Mouse (Mus musculus): Measurements from ENCODE around the gene Rap1b.

Gene Rap1b

DNA sequence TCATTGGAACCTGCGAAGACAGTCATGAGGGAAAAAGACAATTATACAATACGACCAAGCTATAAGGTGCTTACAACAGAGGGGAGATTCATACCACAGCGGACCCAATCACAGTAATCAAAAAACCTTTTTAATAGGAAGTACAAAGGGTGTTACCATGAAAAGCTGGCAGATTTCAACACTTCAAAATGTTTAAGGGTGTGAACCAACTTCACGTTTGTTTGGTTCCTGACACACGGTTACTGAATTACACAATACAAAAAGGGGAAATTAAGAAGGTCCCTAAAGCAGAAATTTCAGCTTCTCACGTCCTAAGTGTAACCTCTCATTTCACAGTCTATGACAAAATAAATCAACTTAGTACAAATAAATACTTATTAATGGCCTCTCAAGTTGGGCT is 27.2 kb downstream of the Rap1b start:
- no peak for DNase-seq (ENCODE audit: low spot score)

GRCm38 (mm10) chr10:117816721-117817120 is 29.1 kb downstream of the Rap1b start:
- DNase-seq (ENCODE audit: low spot score): no peak

- DNase-seq (ENCODE audit: low spot score): no peak
These were observed 33.3 kb downstream of the Rap1b start for GRCm38 (mm10) chr10:117812501-117812900.

GRCm38 (mm10) chr10:117811555-117811954 is 34.3 kb downstream of the Rap1b start:
- DNase-seq (ENCODE audit: low spot score): no peak

- no peak for DNase-seq (ENCODE audit: low spot score)
These were observed 35.3 kb downstream of the Rap1b start for GRCm38 (mm10) chr10:117810506-117810905.

GRCm38 (mm10) chr10:117808068-117808467 is 37.8 kb downstream of the Rap1b start:
- DNase-seq (ENCODE audit: low spot score): no peak

DNA sequence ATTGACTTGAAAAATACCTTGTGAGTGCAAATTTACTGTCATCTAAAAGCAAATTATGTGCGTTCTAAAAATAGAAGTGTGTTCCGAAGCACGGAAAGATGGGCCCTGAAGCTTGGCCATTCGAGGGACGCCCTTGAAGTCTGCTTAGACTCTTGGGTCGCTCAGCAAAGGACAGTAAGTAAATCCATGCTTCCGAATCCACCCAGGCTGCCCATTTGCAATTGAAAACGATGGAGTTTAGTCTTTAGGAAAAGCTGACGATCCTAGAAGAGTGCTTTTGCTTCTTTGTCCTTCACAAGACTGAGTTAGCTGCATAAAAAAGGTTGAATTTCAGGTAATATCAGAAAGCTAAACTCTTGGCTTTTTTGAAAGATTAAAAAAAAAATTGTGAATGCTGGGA is 39.9 kb downstream of the Rap1b start:
- DNase-seq (ENCODE audit: low spot score): no peak

- DNase-seq (ENCODE audit: low spot score): no peak
These were observed 41.7 kb downstream of the Rap1b start for GRCm38 (mm10) chr10:117803870-117804850.

DNA sequence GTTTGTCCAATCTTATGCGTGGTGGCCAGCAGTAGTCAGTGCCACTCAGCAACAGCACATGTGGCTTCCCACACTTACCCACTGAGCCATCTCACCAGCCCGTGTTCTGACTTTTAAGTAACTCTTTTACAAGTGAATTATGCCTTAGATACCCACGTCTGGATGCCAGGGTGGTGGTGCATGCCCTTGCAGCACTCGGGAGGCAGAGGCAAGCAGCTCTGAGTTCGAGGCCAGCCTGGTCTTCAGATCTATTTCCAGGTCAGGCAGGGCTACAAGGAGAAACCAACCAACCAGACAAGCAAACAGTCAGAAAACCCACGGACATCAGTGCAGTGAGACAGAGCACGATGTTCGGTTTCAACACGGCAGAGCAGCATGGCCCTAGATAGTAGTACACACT is 43.9 kb downstream of the Rap1b start:
- no peak for DNase-seq (ENCODE audit: low spot score)

- no peak for DNase-seq (ENCODE audit: low spot score)
These were observed 46.0 kb downstream of the Rap1b start for GRCm38 (mm10) chr10:117799806-117800205.

DNA sequence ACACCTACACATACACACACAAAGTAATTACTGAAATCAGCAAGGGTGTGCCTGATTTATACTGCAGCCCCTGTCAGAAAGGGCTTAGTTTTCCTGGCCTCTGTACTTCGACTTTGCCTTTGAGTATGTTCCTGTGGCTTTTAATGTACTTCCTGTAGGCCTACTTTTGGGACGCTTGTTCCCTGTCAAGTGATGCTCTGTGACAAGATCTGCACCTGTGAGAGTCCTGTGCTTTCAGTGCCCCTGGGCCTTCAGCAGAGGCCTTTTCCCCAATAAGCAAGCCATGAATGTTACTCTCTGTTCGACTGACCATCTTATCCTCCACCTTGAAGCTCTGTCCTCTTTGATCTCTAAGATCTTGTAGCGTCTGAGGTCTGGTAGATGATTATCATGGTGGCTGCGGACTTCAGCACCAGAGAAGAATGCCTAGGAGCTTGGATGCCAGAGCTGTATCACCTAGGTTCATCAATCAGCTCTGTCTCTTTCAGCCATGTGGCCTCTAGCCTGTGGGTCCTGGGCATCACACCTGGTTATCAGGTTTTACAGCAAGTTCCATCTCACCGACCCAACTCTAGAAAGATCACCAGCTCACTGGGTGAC is 47.3 kb downstream of the Rap1b start:
- DNase-seq (ENCODE audit: low spot score): no peak

GRCm38 (mm10) chr10:117797684-117798083 is 48.2 kb downstream of the Rap1b start:
- DNase-seq (ENCODE audit: low spot score): no peak

DNA sequence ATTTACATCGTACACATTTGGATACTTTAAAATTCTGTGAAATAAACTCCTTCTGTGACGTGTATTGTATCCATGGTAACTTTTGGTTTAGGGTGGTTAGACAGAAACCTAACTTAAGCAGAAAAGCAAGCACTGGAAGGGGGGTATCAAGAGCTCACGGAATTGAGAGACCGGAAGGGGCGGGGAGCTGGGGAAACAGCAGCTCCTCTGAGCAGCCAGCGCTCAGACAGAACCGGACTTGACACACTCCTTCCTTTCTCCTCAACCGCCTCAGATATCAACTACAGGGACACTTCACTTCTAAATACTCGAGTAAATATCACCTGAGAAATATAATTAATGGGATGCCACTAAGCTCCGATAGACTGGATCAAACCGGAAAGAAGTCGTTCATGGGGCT is 48.7 kb downstream of the Rap1b start:
- no peak for DNase-seq (ENCODE audit: low spot score)

GRCm38 (mm10) chr10:117796181-117796580 is 49.7 kb downstream of the Rap1b start:
- DNase-seq (ENCODE audit: low spot score): no peak

DNA sequence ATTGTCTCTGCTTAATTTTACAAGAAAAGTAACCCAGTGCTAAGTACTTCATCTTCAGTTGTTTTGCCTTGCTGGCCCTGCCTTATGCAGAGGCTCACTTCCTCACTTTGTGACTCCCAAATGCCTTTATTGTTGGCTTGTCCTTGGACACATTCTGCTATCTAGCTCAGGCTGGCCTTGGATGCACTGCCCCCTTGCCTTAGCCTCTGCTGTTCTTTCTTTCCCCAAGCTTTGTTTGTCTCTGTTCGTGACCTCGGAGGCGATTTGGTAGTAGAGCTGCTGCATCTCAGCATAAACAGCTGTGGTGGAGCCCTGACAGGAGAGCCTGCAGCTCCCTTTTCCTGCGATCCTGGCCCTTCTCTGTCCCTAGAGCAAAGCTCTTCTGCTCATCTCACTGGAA is 50.6 kb downstream of the Rap1b start:
- peak; percentile 80 for DNase-seq (ENCODE audit: low spot score)

DNA sequence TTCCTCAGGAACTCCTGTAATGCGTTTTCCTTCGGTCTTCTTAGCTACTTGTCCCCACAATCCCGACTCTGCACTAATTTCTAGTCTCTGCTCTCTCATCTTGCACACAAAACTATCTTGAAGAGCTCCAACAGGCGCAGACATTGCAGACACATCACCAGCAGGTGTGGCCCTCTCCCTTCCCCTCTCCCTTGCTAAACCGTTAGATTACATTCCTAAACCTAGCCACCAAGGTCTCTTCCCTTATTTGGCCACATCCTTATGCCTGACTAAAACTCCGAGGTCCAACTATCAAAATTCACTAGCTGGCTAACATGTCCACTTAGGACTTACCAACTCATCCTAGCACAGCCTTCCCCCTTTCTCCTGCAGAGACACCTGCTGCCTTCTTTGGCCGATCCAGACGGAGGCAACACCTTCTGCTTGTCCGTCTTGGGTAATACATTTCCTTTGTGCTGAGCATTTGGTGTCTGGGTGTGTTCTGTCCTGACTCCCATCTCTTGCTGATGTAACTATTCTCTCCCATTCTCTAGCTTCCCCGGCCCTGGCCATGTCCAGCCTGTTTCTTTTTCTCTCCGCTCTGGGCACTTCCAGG is 52.3 kb downstream of the Rap1b start:
- peak; percentile 31 for DNase-seq (ENCODE audit: low spot score)

GRCm38 (mm10) chr10:117792141-117793091 is 53.4 kb downstream of the Rap1b start, which contains the start of gene Nup107:
Gene Nup107 (minus strand): TSS chr10:117792705.
- DNase-seq (ENCODE audit: low spot score): peak; percentile 100

- DNase-seq (ENCODE audit: low spot score): no peak
These were observed 54.7 kb downstream of the Rap1b start for GRCm38 (mm10) chr10:117791171-117791470.

GRCm38 (mm10) chr10:117790421-117791170 is 55.2 kb downstream of the Rap1b start:
- DNase-seq (ENCODE audit: low spot score): no peak

DNA sequence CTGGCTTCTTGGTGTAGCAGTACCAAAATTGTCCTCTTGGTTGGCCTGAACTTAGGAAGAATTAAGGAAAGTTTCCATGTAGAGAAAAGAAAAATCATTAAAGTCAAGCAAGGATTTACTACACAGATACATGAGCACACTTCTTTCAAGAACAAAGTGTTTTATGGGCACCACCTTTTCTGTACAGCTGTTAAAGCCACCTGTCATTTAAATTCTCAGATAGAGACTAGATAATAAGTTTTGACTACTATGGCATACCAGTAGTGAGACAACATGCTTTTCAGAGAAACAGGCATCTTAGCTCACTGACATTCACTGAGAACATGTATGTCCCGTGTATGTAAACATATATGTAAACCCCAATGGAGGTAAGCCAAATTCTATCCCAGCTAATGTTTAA is 55.8 kb downstream of the Rap1b start:
- no peak for DNase-seq (ENCODE audit: low spot score)

DNA sequence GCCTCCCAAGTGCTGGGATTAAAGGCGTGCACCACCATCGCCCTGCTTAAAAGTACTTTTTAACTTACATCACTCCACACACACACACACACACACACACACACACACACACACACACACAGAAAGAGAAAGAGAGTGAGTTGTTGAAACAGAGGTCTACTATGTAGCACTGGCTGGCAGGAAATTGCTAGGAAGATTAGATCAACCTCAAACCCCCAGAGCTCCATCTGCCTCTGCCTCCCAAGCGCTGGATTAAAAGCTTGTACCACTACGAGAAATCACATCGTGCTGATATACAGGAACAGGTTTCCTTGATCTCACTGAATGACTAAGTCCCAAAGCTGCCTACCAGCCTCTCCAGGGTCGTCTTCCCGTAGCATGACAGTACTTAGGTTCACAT is 61.2 kb downstream of the Rap1b start:
- DNase-seq (ENCODE audit: low spot score): no peak
